Mouse (Mus musculus) heart, embryonic 14.5 days (tissue): ENCODE data around the gene Ncoa1. TPM values are rescaled to one million over a fixed set of nuclear protein-coding genes. Genes with fewer than 3 reads are reported as not detected.

Source experiments
- ATAC-seq: fragments of 200-750 bp; cut with Nextera tagmentation; 2 replicates; pipeline ENCODE4 v1.8.0; 2017; ENCODE audit warnings: low read depth, moderate TSS enrichment; ENCODE audit not compliant: insufficient number of reproducible peaks, insufficient read depth, low FRiP score
- H3K27ac ChIP-seq, 2 experiments: fragments of 200-500 bp in 1 of 2; fragments of 300-500 bp in 1 of 2; sonication (generic) in 1 of 2; replicated peaks in 1 of 2; 2 replicates each; pipeline ENCODE4 v1.5.1; 2012 to 2014; ENCODE audit warnings: low read depth in 2 of 2, low read length in 2 of 2, control low read depth in 1 of 2, mild to moderate bottlenecking in 1 of 2, mixed read lengths in 1 of 2; ENCODE audit not compliant: control insufficient read depth in 1 of 2, insufficient read depth in 1 of 2
- H3K27me3 ChIP-seq: fragments of 300-500 bp; sonication (generic); 2 replicates; pipeline ENCODE4 v1.6.1; 2014; ENCODE audit warnings: mild to moderate bottlenecking, low read length, control low read depth; ENCODE audit not compliant: control insufficient read depth, insufficient read depth
- H3K36me3 ChIP-seq: fragments of 300-500 bp; sonication (generic); 2 replicates; pipeline ENCODE4 v1.6.1; 2014; ENCODE audit warnings: mild to moderate bottlenecking, control low read depth, low read length, mixed read lengths; ENCODE audit not compliant: control insufficient read depth, insufficient read depth
- H3K4me1 ChIP-seq, 2 experiments: fragments of 200-500 bp in 1 of 2; fragments of 300-500 bp in 1 of 2; sonication (generic) in 1 of 2; 2 replicates each; pipeline ENCODE4 v1.6.1; 2012 to 2014; ENCODE audit warnings: low read length in 2 of 2, control low read depth in 1 of 2, mixed read lengths in 1 of 2; ENCODE audit not compliant: control insufficient read depth in 2 of 2, insufficient read depth in 2 of 2
- H3K4me2 ChIP-seq: fragments of 300-500 bp; sonication (generic); 2 replicates; pipeline ENCODE4 v1.6.1; 2014; ENCODE audit warnings: mild to moderate bottlenecking, low read length
- H3K4me3 ChIP-seq, 2 experiments: fragments of 200-500 bp in 1 of 2; fragments of 300-500 bp in 1 of 2; sonication (generic) in 1 of 2; 2 replicates each; pipeline ENCODE4 v1.5.1; 2012 to 2014; ENCODE audit warnings: low read length in 2 of 2, mild to moderate bottlenecking in 2 of 2, control low read depth in 1 of 2, low read depth in 1 of 2, moderate library complexity in 1 of 2; ENCODE audit not compliant: control insufficient read depth in 1 of 2, insufficient read depth in 1 of 2
- H3K9ac ChIP-seq: fragments of 300-500 bp; sonication (generic); 2 replicates; pipeline ENCODE4 v1.6.1; 2014; ENCODE audit warnings: mild to moderate bottlenecking, low read length
- H3K9me3 ChIP-seq: fragments of 300-500 bp; sonication (generic); 2 replicates; pipeline ENCODE4 v1.6.1; 2016; ENCODE audit warnings: low read length, control low read depth; ENCODE audit not compliant: control insufficient read depth
- WGBS: fragments of 180-500 bp; shearing (Covaris S2); extraction: QIAGEN DNeasy Blood & Tissue Kit; methylation state at CpG from one replicate; pipeline ENCODE4 v1.1.7; 2014; 5-methylcytosine and 5-hydroxymethylcytosine counted together
- polyA plus RNA-seq: library from polyadenylated mRNA; unstranded; fragments of >200 nt; fragmentation: Nextera tagmentation; extraction: Ambion mirVana; gene quantifications from 2 replicates; pipeline ENCODE4 v1.2.1, GENCODE M21; 2014

Gene Ncoa1
- polyA plus RNA-seq, 1 experiment from 2014 or later = 14.7 TPM

DNA sequence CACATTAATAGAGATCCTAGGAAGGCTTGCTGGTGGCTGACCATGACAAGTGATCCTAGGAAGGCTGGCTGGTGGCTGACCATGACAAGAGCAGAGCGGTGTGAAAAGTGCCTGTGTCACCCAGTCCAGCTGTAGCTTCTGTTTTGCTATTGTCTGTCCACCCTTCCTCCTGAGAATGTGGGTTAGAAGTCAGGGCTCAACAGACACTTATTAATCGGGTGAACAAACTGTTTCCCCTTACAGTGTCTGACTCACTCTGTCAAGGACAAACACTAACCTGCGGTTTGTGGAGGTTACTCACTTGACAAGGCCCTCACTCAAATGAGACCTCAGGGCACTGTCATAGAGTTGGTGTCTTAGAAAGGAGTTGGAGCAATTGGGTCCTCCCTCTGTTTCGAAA, 278.3 kb downstream of the Ncoa1 start:
- H3K4me1 ChIP-seq = peaks cover 0 to 4% of the 10 kb centered on the region in 2 experiments; a peak in 1 of 4 replicates
- H3K27me3 ChIP-seq = no peaks in the 10 kb centered on the region
- no peak overlapping the region for H3K4me2 ChIP-seq
- H3K27ac ChIP-seq = no peak overlapping the region
- no peak overlapping the region for H3K9ac ChIP-seq
- H3K9me3 ChIP-seq = no peaks in the 10 kb centered on the region
- H3K36me3 ChIP-seq = peaks cover 20% of the 10 kb centered on the region
- no peak overlapping the region for H3K4me3 ChIP-seq
- no peak for ATAC-seq
- WGBS = 79% methylated on average over 4 of the region's 4 CpGs

Other genes with a start within 250 kb of the Ncoa1 start
- 6.8 and 7.6 TPM in 2 replicates for gene Ptrhd1, start 243.2 kb downstream of the Ncoa1 start, polyA plus RNA-seq
- gene Cenpo, start 242.9 kb downstream of the Ncoa1 start, polyA plus RNA-seq = 7.3 and 8.1 TPM in 2 replicates
- gene Itsn2, start 115.5 kb upstream of the Ncoa1 start, polyA plus RNA-seq = 47.2 and 48.4 TPM in 2 replicates
- not detected in 2 replicates for gene Gm3625, start 115.7 kb upstream of the Ncoa1 start, polyA plus RNA-seq